Mouse (Mus musculus) spleen, postnatal 14 days (tissue): ENCODE measurements around the gene Hist1h3g.

ENCODE experiments used
- DNase-seq, 2 experiments: peaks; one replicate each; pipeline ENCODE4 v3.0.0; 2021 to 2022; ENCODE audit warnings: low spot score in 2 of 2

Gene Hist1h3g

DNA sequence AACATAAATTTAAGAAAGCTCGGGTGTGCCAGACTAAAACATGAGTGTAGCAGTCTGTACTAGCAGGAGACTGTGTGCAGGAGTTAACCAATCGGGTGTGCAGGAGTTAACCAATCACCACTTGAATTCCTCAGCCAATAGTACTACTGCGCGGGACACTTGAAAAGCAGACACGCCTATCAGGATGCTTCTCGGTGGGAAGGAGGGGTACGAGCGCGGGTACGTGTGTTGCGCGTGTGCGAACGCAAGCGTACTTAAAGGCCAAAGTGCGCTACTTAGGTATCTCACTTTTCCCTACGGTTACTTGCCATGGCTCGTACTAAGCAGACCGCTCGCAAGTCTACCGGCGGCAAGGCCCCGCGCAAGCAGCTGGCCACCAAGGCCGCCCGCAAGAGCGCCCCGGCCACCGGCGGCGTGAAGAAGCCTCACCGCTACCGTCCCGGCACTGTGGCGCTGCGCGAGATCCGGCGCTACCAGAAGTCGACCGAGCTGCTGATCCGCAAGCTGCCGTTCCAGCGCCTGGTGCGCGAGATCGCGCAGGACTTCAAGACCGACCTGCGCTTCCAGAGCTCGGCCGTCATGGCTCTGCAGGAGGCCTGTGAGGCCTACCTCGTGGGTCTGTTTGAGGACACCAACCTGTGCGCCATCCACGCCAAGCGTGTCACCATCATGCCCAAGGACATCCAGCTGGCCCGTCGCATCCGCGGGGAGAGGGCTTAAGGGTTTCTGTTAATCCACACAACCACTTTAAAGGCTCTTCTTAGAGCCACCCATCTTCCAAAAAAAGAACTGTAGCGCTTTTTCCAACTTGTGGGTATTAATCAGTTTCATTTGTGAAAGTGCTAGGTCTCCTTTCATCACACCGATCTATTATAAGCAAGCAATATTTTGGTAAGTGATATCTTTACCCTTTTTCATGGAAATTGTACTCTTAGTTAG, at the start of gene Hist1h3g:
Gene Hist1h3g, plus strand, starts transcription at position 286 of the 939 bp plus-strand sequence.
- DNase-seq: peak; percentile 73 to 82

GRCm38 (mm10) chr13:23488400-23489322, 46.6 kb upstream of the Hist1h3g start, which contains the start of gene Btn2a2:
Btn2a2 (minus strand) TSS chr13:23488857.
- DNase-seq: peak in 1 of 2 experiments; percentile 12

GRCm38 (mm10) chr13:23490863-23491262, 44.4 kb upstream of the Hist1h3g start:
- no peak for DNase-seq

GRCm38 (mm10) chr13:23491263-23491662, 44.0 kb upstream of the Hist1h3g start:
- no peak for DNase-seq

- no peak for DNase-seq
These were observed 43.2 kb upstream of the Hist1h3g start for GRCm38 (mm10) chr13:23491990-23492389.

GRCm38 (mm10) chr13:23495526-23495925, 39.7 kb upstream of the Hist1h3g start:
- no peak for DNase-seq

- DNase-seq: no peak
These were observed 37.4 kb upstream of the Hist1h3g start for GRCm38 (mm10) chr13:23497656-23498321.

DNA sequence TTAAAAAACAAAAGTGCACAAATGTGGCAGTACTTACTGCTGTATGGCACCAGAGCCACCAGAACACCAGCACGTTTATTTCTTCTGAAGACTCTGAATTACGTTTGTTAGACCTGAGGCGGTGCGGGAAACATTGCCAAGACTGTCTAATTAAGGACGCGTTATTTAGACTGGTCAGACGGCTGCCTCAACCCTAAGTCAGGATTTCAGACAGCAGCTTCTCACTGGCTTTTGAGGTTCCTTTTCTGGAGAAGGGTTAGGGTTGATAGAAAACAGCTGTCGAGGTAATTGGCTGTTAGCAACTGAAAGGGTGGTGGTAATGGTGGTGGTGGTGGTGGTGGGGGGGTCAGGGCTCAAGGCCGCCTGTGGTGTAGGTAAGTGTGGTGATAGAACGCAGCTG, 36.6 kb upstream of the Hist1h3g start:
- DNase-seq: no peak

DNA sequence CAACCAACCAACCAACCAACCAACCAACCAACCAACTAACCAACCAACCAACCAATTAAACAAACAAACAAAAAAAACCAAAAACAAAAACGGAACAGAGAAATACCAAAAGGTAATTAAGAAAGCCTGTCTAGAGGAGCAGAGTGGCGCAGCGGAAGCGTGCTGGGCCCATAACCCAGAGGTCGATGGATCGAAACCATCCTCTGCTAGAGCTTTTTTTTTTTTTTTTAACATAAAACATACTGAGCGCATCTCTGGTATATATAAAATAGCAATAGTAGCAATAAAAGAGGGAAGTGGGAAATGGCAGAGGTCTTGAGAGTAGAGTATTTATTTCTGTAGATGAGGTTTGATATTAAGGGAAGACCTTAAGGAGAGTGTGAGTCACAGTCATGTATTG, 35.3 kb upstream of the Hist1h3g start:
- no peak for DNase-seq

- DNase-seq: peak; percentile 51 to 56
These were observed 34.6 kb upstream of the Hist1h3g start for GRCm38 (mm10) chr13:23500424-23501200.

DNA sequence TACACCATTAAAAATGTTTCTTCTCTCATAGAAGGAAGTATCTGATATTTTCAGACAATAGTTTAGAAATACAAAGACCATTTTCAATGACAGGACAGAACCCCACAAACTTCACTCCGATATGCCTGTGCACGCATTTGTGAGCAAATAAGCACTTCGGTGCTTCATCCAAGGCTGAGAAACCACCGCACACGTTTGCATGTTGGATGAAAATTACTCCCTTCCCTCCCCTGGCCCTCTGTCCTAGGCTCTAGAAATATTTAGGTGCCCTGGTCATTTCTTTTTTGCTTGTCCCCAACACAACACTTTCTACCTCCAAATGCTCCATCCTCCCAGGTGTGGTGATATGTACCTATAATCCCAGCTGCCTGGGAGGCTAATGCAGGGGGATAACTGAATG, 33.7 kb upstream of the Hist1h3g start:
- DNase-seq: no peak

- DNase-seq: no peak
These were observed 33.1 kb upstream of the Hist1h3g start for GRCm38 (mm10) chr13:23502031-23502567.

DNA sequence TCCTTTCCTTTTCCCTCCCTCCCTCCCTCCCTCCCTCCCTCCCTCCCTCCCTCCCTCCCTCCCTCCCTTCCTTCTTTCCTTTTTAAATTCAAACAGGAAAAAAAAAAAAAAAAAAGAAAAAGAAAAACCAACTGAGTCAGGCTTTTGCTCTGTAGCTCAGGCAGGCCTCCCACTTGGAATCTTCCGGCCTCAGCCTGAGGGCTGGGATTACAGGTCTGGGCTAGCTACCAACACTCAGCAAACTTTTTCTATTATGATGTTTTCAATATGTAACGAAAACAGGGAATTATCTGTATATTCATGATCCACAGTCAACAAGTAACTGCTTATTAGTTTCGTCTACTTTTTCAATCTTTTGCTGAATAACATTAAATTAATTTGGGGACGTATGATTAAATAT, 32.3 kb upstream of the Hist1h3g start:
- no peak for DNase-seq

- peak in 1 of 2 experiments; percentile 44 for DNase-seq
These were observed 31.4 kb upstream of the Hist1h3g start for GRCm38 (mm10) chr13:23503797-23504196.

GRCm38 (mm10) chr13:23505662-23506345, 29.4 kb upstream of the Hist1h3g start:
- DNase-seq: no peak

DNA sequence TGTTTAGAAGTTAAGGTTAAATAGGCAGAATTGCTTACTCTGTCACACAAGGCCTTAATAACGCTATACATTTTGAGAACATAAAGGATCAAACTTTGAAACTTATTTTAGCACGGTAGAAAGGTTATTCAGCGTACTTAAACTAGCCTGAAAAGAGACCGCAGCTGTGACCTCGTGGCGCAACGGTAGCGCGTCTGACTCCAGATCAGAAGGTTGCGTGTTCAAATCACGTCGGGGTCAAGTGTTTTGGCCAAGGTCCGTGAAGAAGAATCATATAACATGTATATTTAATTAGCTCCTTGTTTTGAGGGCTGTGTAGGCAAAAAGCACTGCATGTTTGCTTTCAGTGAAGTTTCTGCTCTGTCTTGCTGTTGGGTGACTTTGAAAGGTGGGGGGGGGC, 28.9 kb upstream of the Hist1h3g start:
- peak; percentile 45 to 63 for DNase-seq

DNA sequence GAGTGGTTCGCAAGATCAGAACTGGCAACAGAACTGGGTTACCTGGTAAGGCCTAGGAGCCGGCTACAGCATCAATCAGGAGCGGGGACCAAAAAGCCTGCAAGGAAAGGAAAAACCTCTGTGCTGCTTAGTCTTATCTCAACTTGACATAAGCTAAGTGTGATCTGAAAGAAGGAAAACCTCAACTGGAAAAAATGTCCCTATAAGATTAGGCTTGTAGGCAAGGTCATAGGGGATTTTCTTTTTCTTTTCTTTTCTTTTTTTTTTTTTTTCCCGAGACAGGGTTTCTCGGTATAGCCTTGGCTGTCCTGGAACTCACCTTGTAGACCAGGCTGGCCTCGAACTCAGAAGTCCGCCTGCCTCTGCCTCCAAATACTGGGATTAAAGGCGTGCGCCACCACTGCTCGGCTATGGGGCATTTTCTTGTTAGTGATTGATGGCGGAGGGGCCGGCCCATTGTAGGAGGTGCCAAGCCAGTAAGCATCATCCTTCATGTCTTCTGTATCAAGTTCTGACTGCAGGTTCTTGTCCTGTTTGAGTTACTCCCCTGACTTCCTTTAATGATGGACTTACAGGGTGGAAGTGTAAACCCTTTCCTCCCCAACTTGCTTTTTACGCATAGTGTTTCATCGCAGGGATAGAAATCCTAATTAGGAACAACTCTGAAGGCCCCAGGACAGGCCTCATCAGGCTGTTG, 28.3 kb upstream of the Hist1h3g start:
- no peak for DNase-seq

- DNase-seq: no peak
These were observed 25.1 kb upstream of the Hist1h3g start for GRCm38 (mm10) chr13:23510127-23510526.

GRCm38 (mm10) chr13:23513517-23513916, 21.7 kb upstream of the Hist1h3g start:
- no peak for DNase-seq
